Mouse (Mus musculus): ENCODE measurements around the gene Gja3.
"Not testable (repeated sequence)": the region's sequence is repeated elsewhere in the genome, so short reads cannot be mapped to it uniquely, and the experiment has no call there.

Gja3 gene

GRCm38 (mm10) chr14:57057563-57058321 lies at the start of gene Gja3:
Gja3 (minus strand) TSS chr14:57058100.
- DNase-seq (ENCODE audit: low spot score), result no peak

GRCm38 (mm10) chr14:57107091-57107490 lies 49.2 kb upstream of the Gja3 start:
- DNase-seq (ENCODE audit: low spot score), result no peak

- DNase-seq (ENCODE audit: low spot score), result no peak
Observed at GRCm38 (mm10) chr14:57105721-57106120, 47.8 kb upstream of the Gja3 start.

- no peak for DNase-seq (ENCODE audit: low spot score)
Observed at GRCm38 (mm10) chr14:57105111-57105510, 47.2 kb upstream of the Gja3 start.

GRCm38 (mm10) chr14:57104106-57105023 lies 46.5 kb upstream of the Gja3 start, which contains the start of gene Gjb2:
Gjb2 (minus strand) TSS chr14:57104702.
- no peak for DNase-seq (ENCODE audit: low spot score)

GRCm38 (mm10) chr14:57103711-57104105 lies 45.8 kb upstream of the Gja3 start:
- DNase-seq (ENCODE audit: low spot score), result no peak

- no peak for DNase-seq (ENCODE audit: low spot score)
Observed at GRCm38 (mm10) chr14:57103121-57103520, 45.2 kb upstream of the Gja3 start.

GRCm38 (mm10) chr14:57101623-57102022 lies 43.7 kb upstream of the Gja3 start:
- no peak for DNase-seq (ENCODE audit: low spot score)

- DNase-seq (ENCODE audit: low spot score), result no peak
Observed at GRCm38 (mm10) chr14:57095855-57096254, 38.0 kb upstream of the Gja3 start.

GRCm38 (mm10) chr14:57093029-57093428 lies 35.1 kb upstream of the Gja3 start:
- DNase-seq (ENCODE audit: low spot score), result no peak

GRCm38 (mm10) chr14:57090001-57090400 lies 32.1 kb upstream of the Gja3 start:
- DNase-seq (ENCODE audit: low spot score), result no peak

GRCm38 (mm10) chr14:57089107-57089506 lies 31.2 kb upstream of the Gja3 start:
- no peak for DNase-seq (ENCODE audit: low spot score)

- no peak for DNase-seq (ENCODE audit: low spot score)
Observed at GRCm38 (mm10) chr14:57084180-57084668, 26.3 kb upstream of the Gja3 start.

GRCm38 (mm10) chr14:57082863-57083262 lies 25.0 kb upstream of the Gja3 start:
- no peak for DNase-seq (ENCODE audit: low spot score)

GRCm38 (mm10) chr14:57075537-57075936 lies 17.6 kb upstream of the Gja3 start:
- DNase-seq (ENCODE audit: low spot score), result no peak

- DNase-seq (ENCODE audit: low spot score), result not testable (repeated sequence)
Observed at GRCm38 (mm10) chr14:57069906-57070305, 12.0 kb upstream of the Gja3 start.

GRCm38 (mm10) chr14:57066053-57066452 lies 8.2 kb upstream of the Gja3 start:
- DNase-seq (ENCODE audit: low spot score), result no peak

- DNase-seq (ENCODE audit: low spot score), result peak; percentile 6
Observed at GRCm38 (mm10) chr14:57060052-57060451, 2.2 kb upstream of the Gja3 start.

- no peak for DNase-seq (ENCODE audit: low spot score)
Observed at GRCm38 (mm10) chr14:57057204-57057562, 717 bp downstream of the Gja3 start.

- DNase-seq (ENCODE audit: low spot score), result no peak
Observed at GRCm38 (mm10) chr14:57052713-57053112, 5.2 kb downstream of the Gja3 start.

GRCm38 (mm10) chr14:57043863-57044262 lies 14.0 kb downstream of the Gja3 start:
- no peak for DNase-seq (ENCODE audit: low spot score)

- DNase-seq (ENCODE audit: low spot score), result no peak
Observed at GRCm38 (mm10) chr14:57041439-57041838, 16.5 kb downstream of the Gja3 start.
